Mouse (Mus musculus) lung, adult 10 weeks (tissue): Measurements from ENCODE around the gene Gm10352. TPM values are rescaled to one million over a fixed set of nuclear protein-coding genes. Genes with fewer than 3 reads are reported as not detected.

Experiments
- polyA plus RNA-seq: library from polyadenylated mRNA; stranded (reverse); fragments of 350-450 nt; fragmentation: Illumina TruSeq; extraction: RNeasy Lipid Tissue Mini Kit (QIAGEN cat#74804); gene quantifications from one replicate; pipeline ENCODE4 v1.2.3, GENCODE M21; 2014; ENCODE audit warnings: low read depth, low replicate concordance; ENCODE audit not compliant: insufficient read depth

The Gm10352 gene
- not detected for polyA plus RNA-seq

GRCm38 (mm10) chrY:2900689-2901088 is at the start of gene Gm10352:
Gene Gm10352, plus strand, starts transcription at chrY:2900989.

GRCm38 (mm10) chrY:2932282-2932681 is 31.5 kb downstream of the Gm10352 start, which contains the start of gene Gm29289:
Gene Gm29289, plus strand, starts transcription at chrY:2932582.

Other genes starting within 250 kb of the Gm10352 start
- gene Sry, start 237.3 kb upstream of the Gm10352 start, polyA plus RNA-seq, result not detected
- not detected for gene H2al2b, start 180.3 kb upstream of the Gm10352 start, polyA plus RNA-seq
- gene Gm4064, start 104.8 kb upstream of the Gm10352 start, polyA plus RNA-seq, result not detected
- gene Rbmy, start 70.3 kb upstream of the Gm10352 start, polyA plus RNA-seq, result not detected
- not detected for gene Gm10256, start 70.3 kb upstream of the Gm10352 start, polyA plus RNA-seq
- gene Gm29289, start 31.6 kb downstream of the Gm10352 start, polyA plus RNA-seq, result not detected